Mouse (Mus musculus) heart, adult 18-20 months (tissue): Measurements from ENCODE around the gene Ctdnep1. TPM values are rescaled to one million over a fixed set of nuclear protein-coding genes. Genes with fewer than 3 reads are reported as not detected.

Experiments used
- DNase-seq, 2 experiments: peaks; one replicate each; pipeline ENCODE4 v3.0.0; 2021 to 2022; ENCODE audit warnings: mixed read lengths in 1 of 2
- microRNA-seq, 2 experiments: library from miRNA; unstranded; fragments of <30 nt; microRNA quantifications; one replicate each; pipeline ENCODE4 v1.2.0; 2022
- total RNA-seq, 2 experiments: library from RNA; stranded (reverse); gene quantifications; 2 replicates each; pipeline ENCODE4 v1.2.3; 2021

Ctdnep1 gene
- total RNA-seq, 2 experiments from 2014 or later: 130 to 144 TPM

GRCm38 (mm10) chr11:70029130-70029801 is 48.3 kb downstream of the Ctdnep1 start:
- DNase-seq: peak; percentile 84 to 89

GRCm38 (mm10) chr11:70029829-70030550 is 49.0 kb downstream of the Ctdnep1 start:
- DNase-seq: no peak

GRCm38 (mm10) chr11:70030651-70031320 is 49.8 kb downstream of the Ctdnep1 start:
- DNase-seq: no peak

- DNase-seq: no peak
Observed at GRCm38 (mm10) chr11:70031321-70031670, 50.3 kb downstream of the Ctdnep1 start.

- DNase-seq: no peak
Observed at GRCm38 (mm10) chr11:70038174-70038573, 57.2 kb downstream of the Ctdnep1 start.

GRCm38 (mm10) chr11:70039631-70040030 is 58.7 kb downstream of the Ctdnep1 start:
- DNase-seq: no peak

- no peak for DNase-seq
Observed at GRCm38 (mm10) chr11:70040184-70040583, 59.2 kb downstream of the Ctdnep1 start.

Small RNAs within 50 kb of the gene (microRNA-seq; reads per million reads assigned to microRNA genes)
- 0 to 0.76 reads per million in 2 experiments for gene Gm44349
- gene Mir324: 1,353 to 1,413 reads per million in 2 experiments

Other genes with a start within 250 kb of the Ctdnep1 start
- gene Polr2a, start 222.5 kb upstream of the Ctdnep1 start, total RNA-seq: 10 to 100 TPM; 27.4 to 33.4 TPM
- not detected for gene Slc35g3, start 219.2 kb upstream of the Ctdnep1 start, total RNA-seq
- gene Zbtb4, start 215.2 kb upstream of the Ctdnep1 start, total RNA-seq: 10 to 100 TPM; 41.7 to 44.7 TPM
- gene Chrnb1, start 185.2 kb upstream of the Ctdnep1 start, total RNA-seq: 1 to 10 TPM; 2.0 to 4.6 TPM
- gene Fgf11, start 179.3 kb upstream of the Ctdnep1 start, total RNA-seq: 1 to 10 TPM; 2.6 to 3.0 TPM
- gene Tmem102, start 175.5 kb upstream of the Ctdnep1 start, total RNA-seq: under 1 TPM; 0.17 to 0.49 TPM
- gene Gm39566, start 165.9 kb upstream of the Ctdnep1 start, total RNA-seq: not detected
- not detected for gene Spem2, start 162.7 kb upstream of the Ctdnep1 start, total RNA-seq
- not detected for gene Spem1, start 159.0 kb upstream of the Ctdnep1 start, total RNA-seq
- gene Nlgn2, start 143.4 kb upstream of the Ctdnep1 start, total RNA-seq: 1 to 10 TPM; 3.3 to 3.9 TPM
- 100 to 1,000 TPM; 232 to 246 TPM for gene Tmem256, start 142.6 kb upstream of the Ctdnep1 start, total RNA-seq
- 10 to 100 TPM; 19.6 to 21.4 TPM for gene Plscr3, start 134.8 kb upstream of the Ctdnep1 start, total RNA-seq
- gene Tnk1, start 122.4 kb upstream of the Ctdnep1 start, total RNA-seq: not detected
- not detected for gene Tmem95, start 103.1 kb upstream of the Ctdnep1 start, total RNA-seq
- 1 to 10 TPM; 2.0 to 2.5 TPM for gene Kctd11, start 99.8 kb upstream of the Ctdnep1 start, total RNA-seq
- 1 to 10 TPM in 1 of 2 experiments, under 1 TPM in 1; 0.72 to 4.4 TPM for gene Acap1, start 85.6 kb upstream of the Ctdnep1 start, total RNA-seq
- under 1 TPM in 1 of 2 experiments, not detected in 1; 0.41 TPM for gene 2810408A11Rik, start 80.2 kb upstream of the Ctdnep1 start, total RNA-seq
- gene Neurl4, start 80.1 kb upstream of the Ctdnep1 start, total RNA-seq: 10 to 100 TPM; 42.1 to 48.0 TPM
- 10 to 100 TPM; 26.2 to 27.5 TPM for gene Gps2, start 67.3 kb upstream of the Ctdnep1 start, total RNA-seq
- 100 to 1,000 TPM; 415 to 425 TPM for gene Eif5a, start 59.2 kb upstream of the Ctdnep1 start, total RNA-seq
- 10 to 100 TPM; 14.6 to 23.1 TPM for gene Ybx2, start 45.4 kb upstream of the Ctdnep1 start, total RNA-seq
- 100 to 1,000 TPM; 402 to 439 TPM for gene Slc2a4, start 33.0 kb upstream of the Ctdnep1 start, total RNA-seq
- 1 to 10 TPM in 1 of 2 experiments, not detected in 1; 1.3 TPM for gene Cldn7, start 16.4 kb upstream of the Ctdnep1 start, total RNA-seq
- gene Elp5, start 1.4 kb downstream of the Ctdnep1 start, total RNA-seq: 10 to 100 TPM; 46.2 to 53.1 TPM
- gene Gabarap, start 10.0 kb downstream of the Ctdnep1 start, total RNA-seq: 100 to 1,000 TPM; 285 to 320 TPM
- gene Phf23, start 14.6 kb downstream of the Ctdnep1 start, total RNA-seq: 10 to 100 TPM; 18.4 to 19.7 TPM
- gene Dvl2, start 19.4 kb downstream of the Ctdnep1 start, total RNA-seq: 1 to 10 TPM; 3.4 to 4.8 TPM
- 1,000 to 10,000 TPM; 1,326 to 1,372 TPM for gene Acadvl, start 34.3 kb downstream of the Ctdnep1 start, total RNA-seq
- gene Dlg4, start 35.8 kb downstream of the Ctdnep1 start, total RNA-seq: 1 to 10 TPM; 5.9 to 6.8 TPM
- gene Asgr1, start 72.9 kb downstream of the Ctdnep1 start, total RNA-seq: not detected
- gene Asgr2, start 111.5 kb downstream of the Ctdnep1 start, total RNA-seq: under 1 TPM in 1 of 2 experiments, not detected in 1; 0.21 TPM
- 1 to 10 TPM; 3.5 to 5.1 TPM for gene Mgl2, start 149.2 kb downstream of the Ctdnep1 start, total RNA-seq
- 1 to 10 TPM; 3.1 to 3.5 TPM for gene Clec10a, start 175.0 kb downstream of the Ctdnep1 start, total RNA-seq
- gene Slc16a11, start 231.6 kb downstream of the Ctdnep1 start, total RNA-seq: 1 to 10 TPM in 1 of 2 experiments, under 1 TPM in 1; 0.65 to 2.2 TPM
- 1 to 10 TPM; 2.1 to 2.9 TPM for gene Slc16a13, start 239.9 kb downstream of the Ctdnep1 start, total RNA-seq
- 10 to 100 TPM in 1 of 2 experiments, 1 to 10 TPM in 1; 5.5 to 15.5 TPM for gene Bcl6b, start 248.6 kb downstream of the Ctdnep1 start, total RNA-seq